Mouse (Mus musculus) ES-Bruce4 (cell line): ENCODE measurements around the gene Entpd8. TPM values are rescaled to one million over a fixed set of nuclear protein-coding genes. Genes with fewer than 3 reads are reported as not detected.

ENCODE experiments used
- H3K27ac ChIP-seq: 2 replicates; pipeline ENCODE4 v1.5.1; 2012; ENCODE audit warnings: low read length, inconsistent platforms; ENCODE audit not compliant: insufficient read depth
- H3K27me3 ChIP-seq: 2 replicates; pipeline ENCODE4 v1.6.1; 2012; ENCODE audit warnings: mild to moderate bottlenecking, low read length, inconsistent platforms; ENCODE audit not compliant: control insufficient read depth, poor library complexity, insufficient read depth, severe bottlenecking
- H3K36me3 ChIP-seq: 2 replicates; pipeline ENCODE4 v1.6.1; 2012; ENCODE audit warnings: inconsistent platforms, mild to moderate bottlenecking, low read length, moderate library complexity; ENCODE audit not compliant: control insufficient read depth, poor library complexity, insufficient read depth, severe bottlenecking
- H3K4me1 ChIP-seq: one replicate; pipeline ENCODE4 v1.8.1; 2011; ENCODE audit warnings: low read length; ENCODE audit not compliant: control insufficient read depth, insufficient read depth
- H3K4me3 ChIP-seq: 2 replicates; pipeline ENCODE4 v1.5.1; 2011; ENCODE audit warnings: low read depth, mild to moderate bottlenecking, low read length
- H3K9ac ChIP-seq: 2 replicates; pipeline ENCODE4 v1.6.1; 2012; ENCODE audit warnings: low read depth, mild to moderate bottlenecking, inconsistent platforms; ENCODE audit not compliant: poor library complexity, severe bottlenecking
- H3K9me3 ChIP-seq: replicated peaks from 2 replicates; pipeline ENCODE4 v1.6.1; 2012; ENCODE audit warnings: mild to moderate bottlenecking, low read length, inconsistent platforms; ENCODE audit not compliant: control insufficient read depth, poor library complexity, insufficient read depth, severe bottlenecking
- CTCF ChIP-seq: IDR thresholded peaks from one replicate; pipeline ENCODE4 v1.8.1; 2011; ENCODE audit warnings: low read depth, low read length
- EP300 ChIP-seq: IDR thresholded peaks from 2 replicates; pipeline ENCODE4 v1.6.1; 2011; ENCODE audit warnings: low read depth, low read length; ENCODE audit not compliant: insufficient read depth
- POLR2A ChIP-seq: IDR thresholded peaks from one replicate; pipeline ENCODE4 v1.8.1; 2011; ENCODE audit warnings: low read length; ENCODE audit not compliant: insufficient read depth
- polyA plus RNA-seq: library from polyadenylated mRNA; stranded (reverse); fragments of >200 nt; gene quantifications from 2 replicates; pipeline ENCODE4 v1.2.4, GENCODE M21; 2011; ENCODE audit warnings: low read depth; ENCODE audit not compliant: missing spikeins, insufficient read depth, insufficient read length

The Entpd8 gene
- polyA plus RNA-seq, result not detected in 2 replicates

DNA sequence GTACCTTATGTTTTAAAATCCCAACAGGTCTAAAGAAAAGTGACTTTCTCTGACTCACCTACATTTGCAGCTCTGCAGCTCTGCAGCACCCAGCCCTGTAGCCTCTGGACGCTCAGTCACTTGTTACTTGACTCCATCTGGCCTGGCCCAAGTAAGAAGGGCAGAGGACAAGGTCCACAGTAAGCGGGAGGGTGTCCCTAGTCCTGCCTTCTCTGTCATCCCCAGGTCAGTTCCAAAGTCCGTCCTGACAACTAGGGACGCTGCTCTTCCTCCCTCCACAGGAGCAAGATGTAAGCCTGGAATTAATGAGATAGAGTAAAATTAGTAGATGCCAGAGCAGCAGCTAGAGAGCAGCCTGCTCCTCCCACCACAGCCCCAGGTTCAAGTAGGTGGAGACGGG is at the start of gene Entpd8:
Entpd8 (plus strand) TSS at position 229 of the 400 bp plus-strand sequence.
- Histone ChIP-seq H3K36me3 (no peaks in the 10 kb centered on the region), H3K4me1 (no peaks in the 10 kb centered on the region), H3K27me3 (no peaks in the 10 kb centered on the region), H3K27ac (no peak within 1 kb of the TSS), H3K9me3 (no peaks in the 10 kb centered on the region), H3K9ac (no peak within 1 kb of the TSS), H3K4me3 (no peak within 1 kb of the TSS)
- TF ChIP-seq EP300 (no peak), CTCF (no peak), POLR2A (no peak)

DNA sequence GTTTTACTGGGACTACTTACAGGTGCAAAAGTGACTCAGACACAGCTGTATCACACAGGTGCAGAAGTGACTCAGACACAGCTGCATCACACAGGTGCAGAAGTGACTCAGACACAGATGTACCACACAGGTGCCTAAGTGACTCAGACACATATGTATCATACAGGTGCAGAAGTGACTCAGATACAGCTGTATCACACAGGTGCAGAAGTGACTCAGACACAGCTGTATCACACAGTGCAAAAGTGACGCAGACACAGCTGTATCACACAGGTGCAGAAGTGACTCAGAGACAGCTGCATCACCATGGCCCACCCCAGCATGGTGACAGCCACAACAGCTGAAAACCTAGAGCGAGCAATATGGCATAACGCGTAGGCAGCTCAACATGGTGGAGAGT is 45.1 kb upstream of the Entpd8 start:
- TF ChIP-seq CTCF (no peak), POLR2A (no peak), EP300 (no peak)

DNA sequence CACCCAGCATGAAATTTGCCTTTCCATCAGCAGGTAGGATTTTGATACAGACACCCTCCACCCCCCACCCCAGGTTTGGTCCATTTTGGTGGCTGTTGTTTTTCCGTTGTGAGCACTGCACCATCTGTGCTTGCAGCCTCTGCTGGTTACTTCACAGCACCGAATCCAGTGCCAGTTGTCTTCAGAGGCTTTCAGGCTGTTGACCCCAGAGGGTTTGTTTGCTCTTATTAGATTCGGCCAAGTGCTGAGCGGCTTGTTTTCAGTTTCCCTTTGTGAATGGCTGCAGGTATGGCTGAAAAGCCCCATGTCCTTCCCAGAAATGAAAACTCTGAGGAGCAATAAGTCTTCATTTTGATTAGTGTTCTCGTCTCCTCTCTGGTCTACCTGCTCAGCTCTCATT is 40.0 kb upstream of the Entpd8 start:
- Histone ChIP-seq H3K4me1 (no peaks in the 10 kb centered on the region), H3K4me3 (no peak overlapping the region), H3K36me3 (no peaks in the 10 kb centered on the region), H3K9ac (no peak overlapping the region), H3K27me3 (no peaks in the 10 kb centered on the region), H3K9me3 (no peaks in the 10 kb centered on the region), H3K27ac (no peak overlapping the region)
- TF ChIP-seq EP300 (no peak), CTCF (no peak), POLR2A (no peak)

More for the DNA sequence above, 45.1 kb upstream of the Entpd8 start:
- no peak overlapping the region for H3K27ac ChIP-seq
- no peaks in the 10 kb centered on the region for H3K4me1 ChIP-seq
- no peaks in the 10 kb centered on the region for H3K36me3 ChIP-seq
- no peak overlapping the region for H3K9ac ChIP-seq
- no peaks in the 10 kb centered on the region for H3K9me3 ChIP-seq
- no peaks in the 10 kb centered on the region for H3K27me3 ChIP-seq
- H3K4me3 ChIP-seq, result no peak overlapping the region

DNA sequence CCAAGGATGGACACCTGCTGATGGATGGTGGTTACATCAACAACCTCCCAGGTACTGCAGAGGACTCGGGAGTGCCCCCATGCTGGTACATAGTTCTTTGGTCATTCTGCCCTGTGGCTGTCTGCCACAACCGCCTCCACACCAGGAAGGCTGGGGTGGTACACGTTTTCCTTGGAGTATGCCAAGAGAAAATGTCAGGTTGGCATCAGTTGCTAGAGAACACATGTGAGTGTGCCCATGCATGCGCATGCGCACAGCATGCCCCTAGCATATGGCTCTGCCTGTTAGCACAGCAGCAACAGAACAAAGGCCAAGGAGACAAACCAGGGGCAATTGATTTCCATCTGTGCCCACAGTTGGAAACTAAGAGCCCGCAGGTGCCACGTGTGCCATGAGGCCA is 29.2 kb upstream of the Entpd8 start:
- no peaks in the 10 kb centered on the region for H3K27me3 ChIP-seq
- no peaks in the 10 kb centered on the region for H3K9me3 ChIP-seq
- H3K36me3 ChIP-seq, result no peaks in the 10 kb centered on the region
- H3K27ac ChIP-seq, result no peak overlapping the region
- TF ChIP-seq POLR2A (no peak), EP300 (no peak), CTCF (no peak)
- no peak overlapping the region for H3K9ac ChIP-seq
- H3K4me1 ChIP-seq, result no peaks in the 10 kb centered on the region
- no peak overlapping the region for H3K4me3 ChIP-seq

GRCm38 (mm10) chr2:25051450-25051849 is 28.7 kb upstream of the Entpd8 start:
- Histone ChIP-seq H3K4me1 (no peaks in the 10 kb centered on the region), H3K27me3 (no peaks in the 10 kb centered on the region), H3K4me3 (no peak overlapping the region), H3K9ac (no peak overlapping the region), H3K9me3 (no peaks in the 10 kb centered on the region), H3K36me3 (no peaks in the 10 kb centered on the region), H3K27ac (no peak overlapping the region)
- no peak for TF ChIP-seq CTCF
- no peak for TF ChIP-seq POLR2A
- no peak for TF ChIP-seq EP300

DNA sequence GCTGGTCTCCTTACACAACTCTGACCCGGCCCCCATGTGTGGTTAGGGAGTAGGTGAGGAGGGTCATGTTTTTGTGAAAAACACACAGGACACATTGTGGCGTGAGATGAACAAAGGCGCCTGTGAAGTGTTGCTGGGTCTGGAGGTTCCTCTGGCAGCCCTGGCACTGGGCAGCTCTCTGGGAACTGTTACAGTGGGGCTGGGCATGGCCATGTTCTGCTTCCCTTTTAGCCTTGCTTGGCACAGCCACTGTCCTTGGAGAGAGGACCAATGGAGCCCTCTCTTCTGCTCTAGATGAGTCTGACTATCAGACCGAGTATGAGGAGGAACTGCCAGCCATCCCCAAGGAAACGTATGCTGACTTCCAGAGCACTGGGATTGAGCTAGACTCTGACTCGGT is 27.0 kb upstream of the Entpd8 start:
- Histone ChIP-seq H3K9ac (no peak overlapping the region), H3K27me3 (no peaks in the 10 kb centered on the region), H3K9me3 (no peaks in the 10 kb centered on the region), H3K27ac (no peak overlapping the region), H3K4me3 (no peak overlapping the region), H3K36me3 (no peaks in the 10 kb centered on the region), H3K4me1 (no peaks in the 10 kb centered on the region)
- no peak for TF ChIP-seq CTCF
